Mouse (Mus musculus): ENCODE data around the gene Ppp3r2. TPM values are rescaled to one million over a fixed set of nuclear protein-coding genes. Genes with fewer than 3 reads are reported as not detected.

Ppp3r2 gene
- total RNA-seq, 2 experiments from 2014 or later: not detected

Other genes starting within 250 kb of the Ppp3r2 start
- not detected for gene Acnat1, start 208.1 kb downstream of the Ppp3r2 start, total RNA-seq (2021)
- not detected for gene Baat, start 175.5 kb downstream of the Ppp3r2 start, total RNA-seq (2021)
- gene Mrpl50, start 160.9 kb downstream of the Ppp3r2 start, total RNA-seq (2021): 10 to 100 TPM; 38.8 to 39.1 TPM
- gene Zfp189, start 160.8 kb downstream of the Ppp3r2 start, total RNA-seq (2021): 1 to 10 TPM; 6.4 to 7.6 TPM
- under 1 TPM; 0.10 to 0.17 TPM for gene Aldob, start 132.5 kb downstream of the Ppp3r2 start, total RNA-seq (2021)
- 10 to 100 TPM; 40.4 to 43.5 TPM for gene Tmem246, start 84.1 kb downstream of the Ppp3r2 start, total RNA-seq (2021)
- 10 to 100 TPM; 36.9 to 37.1 TPM for gene Rnf20, start 50.0 kb downstream of the Ppp3r2 start, total RNA-seq (2021)
- gene Grin3a, start 163.7 kb upstream of the Ppp3r2 start, total RNA-seq (2021): under 1 TPM; 0.15 to 0.33 TPM

Measured in heart, postnatal 14 days (tissue).